Mouse (Mus musculus) lung, embryonic 15.5 days (tissue): ENCODE data around the gene Adam34. TPM values are rescaled to one million over a fixed set of nuclear protein-coding genes. Genes with fewer than 3 reads are reported as not detected.
"Not testable (repeated sequence)": the region's sequence is repeated elsewhere in the genome, so short reads cannot be mapped to it uniquely, and the experiment has no call there.

Experiments used
- ATAC-seq: fragments of 200-750 bp; cut with Nextera tagmentation; 2 replicates; pipeline ENCODE4 v1.8.0; 2017; ENCODE audit warnings: moderate number of reproducible peaks, borderline replicate concordance; ENCODE audit not compliant: low FRiP score, low TSS enrichment; ENCODE audit errors: extremely low read depth
- H3K27ac ChIP-seq: fragments of 300-500 bp; sonication (generic); 2 replicates; pipeline ENCODE4 v1.5.1; 2015; ENCODE audit warnings: moderate library complexity, mild to moderate bottlenecking, inconsistent platforms
- H3K27me3 ChIP-seq: fragments of 300-500 bp; sonication (generic); 2 replicates; pipeline ENCODE4 v1.6.1; 2015; ENCODE audit warnings: inconsistent platforms
- H3K36me3 ChIP-seq: fragments of 300-500 bp; sonication (generic); 2 replicates; pipeline ENCODE4 v1.6.1; 2015; ENCODE audit warnings: inconsistent platforms
- H3K4me1 ChIP-seq: fragments of 300-500 bp; sonication (generic); 2 replicates; pipeline ENCODE4 v1.6.1; 2015; ENCODE audit warnings: inconsistent platforms
- H3K4me2 ChIP-seq: fragments of 300-500 bp; sonication (generic); 2 replicates; pipeline ENCODE4 v1.6.1; 2015; ENCODE audit warnings: inconsistent platforms, mild to moderate bottlenecking, moderate library complexity
- H3K4me3 ChIP-seq: fragments of 300-500 bp; sonication (generic); 2 replicates; pipeline ENCODE4 v1.5.1; 2015; ENCODE audit warnings: mild to moderate bottlenecking, inconsistent platforms
- H3K9ac ChIP-seq: fragments of 300-500 bp; sonication (generic); 2 replicates; pipeline ENCODE4 v1.6.1; 2015; ENCODE audit warnings: inconsistent platforms
- H3K9me3 ChIP-seq: fragments of 300-500 bp; sonication (generic); 2 replicates; pipeline ENCODE4 v1.6.1; 2016; ENCODE audit warnings: inconsistent platforms
- WGBS: fragments of 180-500 bp; shearing (Covaris S2); methylation state at CpG from one replicate; pipeline ENCODE4 v1.1.7; 2015; 5-methylcytosine and 5-hydroxymethylcytosine counted together
- polyA plus RNA-seq: library from polyadenylated mRNA; unstranded; fragments of >200 nt; fragmentation: Nextera tagmentation; extraction: Ambion mirVana; gene quantifications from 2 replicates; pipeline ENCODE4 v1.2.1, GENCODE M21; 2015

The Adam34 gene
- polyA plus RNA-seq: not detected in 2 replicates

DNA sequence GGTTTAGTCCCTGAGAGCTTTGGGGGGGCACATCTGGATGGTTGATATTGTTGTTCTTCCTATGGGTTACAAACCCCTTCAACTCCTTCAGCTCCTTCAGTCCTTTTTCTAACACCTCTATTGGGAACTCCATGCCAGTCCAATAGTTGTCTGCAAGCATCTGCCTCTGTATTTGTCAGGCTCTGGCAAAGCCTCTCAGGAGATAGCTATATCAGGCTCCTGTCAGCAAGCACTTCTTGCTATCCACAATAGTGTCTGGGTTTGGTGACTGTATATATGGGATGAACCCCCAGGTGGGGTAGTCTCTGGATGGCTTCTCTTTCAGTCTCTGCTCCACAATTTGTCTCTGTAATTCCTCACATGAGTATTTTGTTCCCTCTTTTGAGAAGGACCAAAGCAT, at the start of gene Adam34:
Adam34 (minus strand) TSS at position 101 of the 400 bp plus-strand sequence.
- H3K27ac ChIP-seq: no peak within 1 kb of the TSS
- no peak within 1 kb of the TSS for H3K4me3 ChIP-seq
- ATAC-seq: no peak
- H3K36me3 ChIP-seq: no peaks in the 10 kb centered on the region
- H3K27me3 ChIP-seq: no peaks in the 10 kb centered on the region
- H3K9ac ChIP-seq: no peak within 1 kb of the TSS
- no peaks in the 10 kb centered on the region for H3K4me1 ChIP-seq
- H3K4me2 ChIP-seq: no peak within 1 kb of the TSS
- no peaks in the 10 kb centered on the region for H3K9me3 ChIP-seq

GRCm38 (mm10) chr8:43627176-43627575, 82.7 kb downstream of the Adam34 start, which contains the start of gene Gm5346:
Gene Gm5346 (minus strand): TSS chr8:43627276.
- H3K4me3 ChIP-seq: no peak within 1 kb of the TSS
- H3K4me2 ChIP-seq: no peak within 1 kb of the TSS
- no peak for ATAC-seq
- WGBS: 72% methylated on average over 3 of the region's 3 CpGs
- no peaks in the 10 kb centered on the region for H3K27me3 ChIP-seq
- no peaks in the 10 kb centered on the region for H3K9me3 ChIP-seq
- H3K27ac ChIP-seq: no peak within 1 kb of the TSS
- H3K36me3 ChIP-seq: no peaks in the 10 kb centered on the region
- H3K9ac ChIP-seq: no peak within 1 kb of the TSS
- H3K4me1 ChIP-seq: no peaks in the 10 kb centered on the region

DNA sequence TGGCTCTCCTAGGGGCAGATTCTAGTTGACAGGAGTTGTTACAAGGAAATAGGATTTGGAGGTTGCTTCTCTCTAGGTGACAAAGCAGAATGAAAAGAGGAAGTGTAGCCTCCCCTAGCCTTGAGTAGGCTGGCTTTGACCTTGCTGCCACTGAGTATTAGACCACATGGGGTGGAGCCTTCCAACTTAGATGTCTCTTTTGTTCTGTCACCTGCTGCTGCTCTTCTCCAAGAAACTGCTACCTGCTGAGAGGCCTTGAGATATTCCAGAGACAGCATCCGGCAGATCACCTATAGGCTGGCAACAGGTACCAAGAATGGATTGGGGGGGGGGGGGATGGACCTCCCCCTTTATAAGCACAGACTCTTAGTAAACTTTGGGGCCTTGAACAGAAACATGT, 93.8 kb downstream of the Adam34 start:
- no peaks in the 10 kb centered on the region for H3K36me3 ChIP-seq
- no peaks in the 10 kb centered on the region for H3K4me1 ChIP-seq
- H3K27me3 ChIP-seq: no peaks in the 10 kb centered on the region
- H3K9me3 ChIP-seq: no peaks in the 10 kb centered on the region
- no peak overlapping the region for H3K4me3 ChIP-seq
- H3K9ac ChIP-seq: no peak overlapping the region
- H3K27ac ChIP-seq: no peak overlapping the region
- 95% methylated on average over 1 of the region's 1 CpGs for WGBS
- no peak for ATAC-seq
- no peak overlapping the region for H3K4me2 ChIP-seq

DNA sequence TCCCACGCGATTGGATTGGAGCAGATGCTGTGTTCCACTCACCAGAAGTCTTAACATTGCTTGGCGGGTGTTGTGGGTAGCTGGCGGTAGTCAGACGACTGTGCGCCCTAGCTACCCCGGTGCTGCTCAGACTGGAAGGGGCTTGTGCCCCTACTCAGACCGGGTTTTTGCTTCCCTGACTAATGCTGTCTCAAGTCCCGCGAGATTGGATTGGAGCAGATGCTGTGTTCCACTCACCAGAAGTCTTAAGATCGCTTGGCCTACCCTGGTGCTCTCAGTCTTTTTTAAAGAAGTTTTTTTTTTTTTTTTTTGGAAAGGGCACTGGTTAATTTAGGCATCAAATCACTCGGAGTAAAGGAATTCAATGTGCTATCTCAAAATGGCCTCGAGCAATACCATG, 106.2 kb downstream of the Adam34 start:
- ATAC-seq, H3K4me2 ChIP-seq, H3K9ac ChIP-seq, H3K4me1 ChIP-seq, H3K36me3 ChIP-seq, H3K27me3 ChIP-seq, H3K4me3 ChIP-seq, H3K27ac ChIP-seq, H3K9me3 ChIP-seq: not testable (repeated sequence)
- 83% methylated on average over 13 of the region's 13 CpGs for WGBS

DNA sequence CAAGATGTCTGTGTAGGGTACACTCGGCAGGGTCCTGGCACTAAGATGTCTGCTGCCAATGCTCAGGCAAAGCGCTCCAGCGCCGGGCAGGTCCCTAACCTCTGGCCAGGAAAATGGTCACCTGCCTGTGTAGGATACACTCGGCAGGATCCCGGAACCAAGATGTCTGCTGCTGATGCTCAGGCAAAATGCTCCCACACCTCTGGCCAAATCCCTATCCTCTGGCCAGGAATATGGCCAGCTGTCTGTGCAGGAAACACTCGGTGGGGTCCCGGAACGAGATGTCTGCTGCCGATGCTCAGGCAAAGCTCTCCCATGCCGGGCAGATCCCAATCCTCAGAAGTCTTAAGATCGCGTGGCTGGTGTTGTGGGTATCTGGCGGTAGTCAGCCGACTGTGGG, 106.7 kb downstream of the Adam34 start:
- not testable (repeated sequence) for ATAC-seq, H3K4me1 ChIP-seq, H3K9me3 ChIP-seq, H3K27me3 ChIP-seq, H3K9ac ChIP-seq, H3K27ac ChIP-seq, H3K36me3 ChIP-seq, H3K4me2 ChIP-seq, H3K4me3 ChIP-seq
- 89% methylated on average over 15 of the region's 15 CpGs for WGBS

Other genes starting within 250 kb of the Adam34 start
- gene Adam26b, start 181.9 kb downstream of the Adam34 start, polyA plus RNA-seq: not detected in 2 replicates
- not detected in 2 replicates for gene Adam26a, start 133.3 kb downstream of the Adam34 start, polyA plus RNA-seq
- gene Gm5346, start 82.8 kb downstream of the Adam34 start, polyA plus RNA-seq: not detected in 2 replicates